Mouse (Mus musculus): ENCODE results near the gene Eif4e1b.

Eif4e1b gene

DNA sequence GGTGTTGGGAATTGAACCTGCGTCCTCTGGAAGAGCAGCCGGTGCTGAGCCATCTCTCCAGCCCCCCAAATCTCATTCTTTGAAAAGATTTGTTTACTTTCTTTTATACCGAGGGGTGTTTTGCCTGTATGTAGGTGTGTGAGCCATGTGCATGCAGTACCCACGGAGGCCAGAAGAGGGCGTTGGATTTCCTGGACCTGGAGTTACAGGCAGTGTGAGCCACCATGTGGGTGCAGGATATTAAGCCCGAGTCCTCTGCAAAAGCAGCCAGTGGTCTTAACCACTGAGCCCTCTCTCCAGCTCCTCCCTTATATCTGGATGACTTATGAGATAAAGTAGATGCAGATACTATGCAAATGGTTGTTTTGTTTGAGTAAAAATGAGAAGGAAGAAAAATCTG lies 19.2 kb downstream of the Eif4e1b start:
- no peak for DNase-seq (ENCODE audit: low read depth)

DNA sequence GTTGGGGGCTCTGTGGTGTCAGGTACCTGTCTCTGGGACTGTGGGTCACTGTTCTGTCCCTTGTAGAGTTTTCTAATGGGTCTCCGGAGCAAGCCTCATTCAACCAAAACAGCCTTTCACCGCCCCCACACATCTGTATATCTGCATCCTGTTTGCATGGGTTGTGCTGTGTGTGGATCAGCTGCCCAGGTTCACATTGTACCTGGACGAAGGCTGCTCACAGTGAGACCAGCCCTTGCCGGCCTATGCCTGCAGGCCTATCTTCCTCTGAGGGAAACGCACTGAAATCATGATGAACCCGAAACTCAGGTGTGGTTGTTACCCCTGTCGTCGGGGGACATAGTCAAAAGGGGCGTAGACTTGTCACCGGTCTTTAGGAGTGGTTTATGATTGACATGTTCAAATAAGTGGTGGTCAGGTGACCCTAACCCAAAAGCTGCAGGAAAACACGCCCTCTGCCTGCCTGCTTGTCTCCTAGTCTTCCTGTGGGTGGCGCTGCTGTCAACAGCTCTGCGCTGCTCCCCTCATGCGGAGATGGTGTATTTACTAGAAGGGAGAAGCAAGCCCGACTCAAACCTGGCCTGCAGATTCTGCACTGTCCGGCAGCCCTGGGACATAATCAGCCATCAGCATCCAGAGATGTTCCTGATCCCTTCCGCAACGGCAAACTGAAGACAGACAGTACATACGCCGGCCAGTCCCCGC lies 21.5 kb downstream of the Eif4e1b start:
- DNase-seq (ENCODE audit: low read depth), result no peak

DNA sequence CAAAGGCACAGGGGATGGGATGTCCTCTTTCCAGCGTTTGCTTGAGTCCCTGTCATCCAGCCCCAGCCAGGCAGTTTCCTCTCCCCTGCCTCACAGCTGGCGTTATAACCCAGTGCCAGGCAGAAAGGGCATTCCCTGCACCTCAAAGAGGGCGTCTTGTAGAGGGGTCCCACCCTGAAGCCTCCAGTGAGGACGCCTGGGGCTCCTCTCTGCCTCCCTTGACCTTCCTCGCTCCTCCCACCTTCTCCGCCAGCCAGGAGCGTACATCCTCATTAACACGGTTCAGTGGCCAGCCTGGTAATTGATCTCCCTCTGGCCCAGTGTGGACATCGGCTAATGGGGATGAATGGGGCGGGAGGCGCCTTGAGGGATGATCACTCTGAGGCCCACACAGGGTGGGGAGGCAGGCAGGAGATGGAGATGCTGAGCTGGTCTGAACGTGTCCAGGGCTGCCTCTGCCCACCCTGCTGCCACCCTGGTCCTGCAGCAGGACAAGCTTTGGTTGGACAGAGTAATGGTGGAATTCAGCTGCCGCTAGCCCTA lies 22.7 kb downstream of the Eif4e1b start:
- DNase-seq (ENCODE audit: low read depth), result no peak

DNA sequence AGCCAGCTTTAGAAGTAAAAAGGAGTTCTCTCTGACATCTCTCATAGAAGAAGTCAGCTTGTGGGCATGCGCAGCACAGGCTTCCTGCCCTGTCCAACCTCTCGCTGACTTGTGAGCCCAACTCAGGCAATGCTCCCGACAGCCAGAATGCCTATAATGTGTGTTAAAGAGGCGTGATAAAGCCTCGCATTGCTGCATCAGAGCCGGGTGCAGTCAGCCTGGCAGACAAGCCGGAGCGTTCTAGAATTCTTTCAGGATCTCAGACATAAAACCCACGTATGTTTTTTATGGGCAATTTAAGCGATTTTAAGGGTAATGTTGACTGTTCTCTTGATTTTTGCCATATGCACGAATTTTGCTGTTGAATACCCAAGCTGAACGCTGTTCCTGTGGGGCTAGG lies 24.3 kb downstream of the Eif4e1b start:
- no peak for DNase-seq (ENCODE audit: low read depth)

DNA sequence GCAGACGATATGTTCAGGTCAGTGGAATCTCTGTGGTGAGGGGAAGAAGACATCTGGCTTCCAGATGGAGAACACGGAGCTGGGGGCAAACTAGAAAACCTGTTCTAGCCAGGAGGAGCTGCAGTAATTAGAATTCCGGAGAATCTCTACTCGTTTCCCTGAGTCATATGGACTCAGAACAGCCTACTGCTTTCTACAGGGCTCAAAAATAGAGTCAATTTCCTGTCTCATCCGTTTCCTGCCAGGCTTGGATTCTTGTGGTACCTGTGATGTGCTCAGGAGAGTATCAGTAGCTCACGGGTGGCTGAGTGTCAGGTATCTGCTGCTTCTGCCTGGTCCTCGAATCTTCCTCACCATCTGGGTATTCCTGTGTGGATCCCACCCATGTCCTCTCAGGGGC lies 27.7 kb downstream of the Eif4e1b start:
- DNase-seq (ENCODE audit: low read depth), result no peak

DNA sequence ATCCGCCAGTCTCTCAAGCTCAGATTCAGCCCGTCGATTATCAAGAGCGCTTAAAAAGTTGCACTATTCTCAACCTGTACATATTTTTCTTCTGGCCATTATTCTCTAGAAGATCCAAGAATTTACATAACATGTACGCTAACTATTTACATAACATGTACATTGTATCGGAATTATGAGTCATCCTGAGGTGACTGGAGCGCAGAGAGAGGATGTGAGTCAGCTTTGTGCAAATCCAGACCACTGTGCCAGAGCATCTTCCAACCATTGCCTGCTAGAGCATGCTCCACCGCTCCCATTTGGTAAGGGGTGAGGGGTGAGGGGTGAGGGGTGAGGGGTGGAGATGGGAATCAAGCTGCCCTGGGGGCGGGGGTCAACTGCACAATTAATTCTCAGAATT lies 29.6 kb downstream of the Eif4e1b start:
- DNase-seq (ENCODE audit: low read depth), result no peak

DNA sequence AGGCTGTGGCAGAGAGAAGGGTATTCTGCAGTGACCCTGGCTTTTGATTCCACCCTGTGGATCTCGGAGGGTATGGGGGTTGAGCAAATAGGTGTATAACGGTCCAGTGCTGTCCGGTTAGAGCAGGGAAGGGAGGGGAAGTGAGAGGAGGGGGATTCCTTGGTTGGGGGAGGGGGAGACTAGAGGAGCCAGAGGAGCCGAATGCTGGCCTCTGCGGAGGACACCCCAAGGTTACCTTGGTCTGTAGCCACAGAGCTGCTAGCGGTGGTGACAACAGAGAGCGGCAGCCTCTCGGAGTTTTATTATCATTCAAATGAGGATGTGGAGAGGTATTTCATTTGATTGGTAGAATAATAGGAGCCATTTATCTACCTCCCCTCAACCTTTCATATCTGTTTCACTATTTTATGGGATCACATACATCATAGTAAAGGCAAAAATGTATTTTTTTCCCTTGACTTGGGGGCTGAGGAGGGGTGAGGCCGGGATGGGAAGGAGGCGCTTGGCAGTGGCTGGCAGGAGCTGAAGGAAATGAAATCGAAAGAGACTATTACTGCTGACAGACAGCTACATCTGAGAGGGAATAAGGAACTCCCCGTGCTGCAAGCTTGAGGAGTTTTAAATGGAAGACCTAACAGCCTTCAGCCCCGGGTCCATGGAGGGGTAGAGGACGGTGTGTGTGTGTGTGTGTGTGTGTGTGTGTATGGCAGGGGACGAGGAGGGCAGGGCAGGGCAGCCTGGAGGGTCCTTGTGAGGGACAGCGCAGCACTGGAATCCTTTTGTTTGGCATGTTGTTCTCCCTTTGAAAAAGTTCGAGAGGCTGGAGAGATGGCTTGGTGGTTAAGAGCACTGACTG lies 34.8 kb downstream of the Eif4e1b start:
- DNase-seq (ENCODE audit: low read depth), result no peak

DNA sequence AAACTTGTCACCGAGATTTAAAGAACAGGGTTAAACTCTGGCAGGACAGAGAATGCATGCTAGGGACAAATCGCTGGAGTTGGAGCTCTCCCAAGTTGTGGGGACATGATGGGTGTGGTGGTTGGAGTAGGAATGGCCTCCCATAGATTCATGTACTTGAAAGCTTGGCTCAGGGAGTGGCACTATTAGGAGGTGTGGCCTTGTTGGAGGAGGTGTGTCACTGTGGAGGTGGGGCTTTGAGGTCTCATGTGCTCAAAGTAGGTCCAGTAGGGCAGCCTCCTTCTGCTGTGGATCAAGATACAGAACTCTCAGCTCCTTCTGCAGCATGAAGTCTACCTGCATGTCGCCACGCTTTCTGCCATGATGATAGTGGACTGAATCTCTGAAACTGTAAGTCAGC lies 37.3 kb downstream of the Eif4e1b start:
- no peak for DNase-seq (ENCODE audit: low read depth)

DNA sequence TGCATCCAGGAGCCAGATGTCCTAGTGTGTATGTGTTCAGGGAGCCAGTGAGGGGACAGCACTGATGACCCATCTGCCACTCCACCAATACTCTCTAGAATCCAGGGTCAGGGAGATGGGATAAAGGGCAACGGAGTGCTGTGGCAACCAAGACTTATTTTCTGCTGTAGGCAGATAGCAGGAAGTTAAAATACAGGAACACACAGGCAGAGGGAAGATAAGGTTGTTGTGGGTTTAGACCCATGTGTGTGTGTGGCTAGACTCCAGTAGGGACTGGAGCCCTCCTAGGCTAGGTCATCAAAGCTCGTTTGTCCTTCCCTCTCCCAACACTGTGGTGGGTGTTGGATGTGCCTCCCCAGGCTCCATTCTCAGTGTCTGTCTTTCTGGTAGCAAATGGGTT lies 38.1 kb downstream of the Eif4e1b start:
- DNase-seq (ENCODE audit: low read depth), result no peak

DNA sequence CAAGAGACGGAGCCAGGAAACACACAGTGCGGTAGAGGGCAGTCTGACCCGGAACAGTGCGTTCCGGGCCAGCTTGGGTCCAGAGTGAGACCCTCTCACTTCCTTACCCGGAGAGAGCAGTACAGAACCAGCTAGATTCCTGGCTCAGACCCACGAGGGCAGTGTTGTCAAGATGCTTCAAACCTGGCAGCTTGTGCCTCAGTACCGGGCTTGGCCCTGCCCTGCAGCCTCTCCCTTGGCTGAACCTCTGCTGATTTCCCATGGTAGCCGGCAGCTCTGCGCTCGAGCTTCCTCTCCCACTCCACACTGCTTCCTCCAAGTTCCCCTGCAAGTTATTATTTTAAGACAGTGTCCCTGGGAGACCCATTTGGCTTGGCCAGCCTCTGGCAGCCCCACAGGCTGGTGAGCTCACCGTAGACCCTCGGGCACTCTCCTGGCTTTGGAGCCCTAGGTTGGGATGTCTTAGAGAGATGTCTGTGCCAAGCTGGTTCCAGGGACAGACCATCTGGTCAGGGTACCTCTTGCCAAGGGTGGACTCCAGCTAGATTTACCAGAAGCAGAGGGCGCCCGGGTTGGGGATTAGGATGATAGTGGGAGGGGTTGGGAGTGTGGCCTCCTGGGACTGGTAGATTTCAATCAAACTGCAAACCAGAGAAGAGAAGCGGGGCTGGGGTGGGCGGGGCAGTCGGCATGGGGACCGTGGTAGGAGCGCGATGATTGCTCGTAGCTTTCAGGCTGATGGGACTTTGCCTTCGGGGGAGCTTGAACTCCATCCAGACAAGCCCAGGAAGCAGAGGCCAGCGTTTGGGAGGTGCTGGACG lies 40.5 kb downstream of the Eif4e1b start:
- DNase-seq (ENCODE audit: low read depth), result no peak

DNA sequence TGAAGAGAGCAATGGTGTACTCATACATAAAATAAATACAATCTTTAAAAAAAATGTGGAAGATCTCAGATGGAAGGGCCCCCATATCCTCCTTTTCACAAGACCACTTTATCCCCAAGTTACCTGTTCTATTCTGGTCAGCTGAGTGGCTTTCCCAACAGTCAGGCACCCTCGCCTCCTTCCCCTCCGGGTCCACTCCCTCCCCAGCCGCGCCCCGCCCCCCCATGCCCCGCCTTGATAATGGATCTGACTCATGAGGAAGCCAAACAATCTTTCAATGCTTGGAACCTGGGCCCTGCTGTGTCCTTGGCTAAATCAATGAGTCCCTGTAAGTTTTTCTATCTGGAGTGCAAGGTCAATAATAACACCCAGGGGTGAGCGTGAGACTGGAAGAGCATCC lies 44.2 kb downstream of the Eif4e1b start:
- DNase-seq (ENCODE audit: low read depth), result no peak

DNA sequence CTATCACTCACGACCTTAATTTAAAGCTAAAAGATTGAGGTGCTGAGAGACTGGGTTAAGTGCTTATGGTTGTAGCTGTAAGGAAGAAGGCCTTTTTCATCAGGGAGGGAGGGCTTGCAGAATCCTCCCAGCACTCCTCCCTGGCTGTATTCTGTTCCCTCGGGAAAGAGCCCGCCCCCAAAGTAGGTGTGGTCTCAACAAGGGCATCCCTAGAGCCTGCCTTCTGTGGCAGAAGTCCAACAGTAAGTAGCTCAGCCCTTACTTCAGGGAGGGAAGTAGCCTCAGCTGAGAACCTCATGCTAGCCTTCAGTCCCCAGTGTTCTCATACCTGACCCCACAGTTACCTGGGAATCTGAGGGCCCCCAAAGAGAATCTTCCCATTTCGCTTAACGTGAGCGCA lies 44.7 kb downstream of the Eif4e1b start:
- DNase-seq (ENCODE audit: low read depth), result no peak

DNA sequence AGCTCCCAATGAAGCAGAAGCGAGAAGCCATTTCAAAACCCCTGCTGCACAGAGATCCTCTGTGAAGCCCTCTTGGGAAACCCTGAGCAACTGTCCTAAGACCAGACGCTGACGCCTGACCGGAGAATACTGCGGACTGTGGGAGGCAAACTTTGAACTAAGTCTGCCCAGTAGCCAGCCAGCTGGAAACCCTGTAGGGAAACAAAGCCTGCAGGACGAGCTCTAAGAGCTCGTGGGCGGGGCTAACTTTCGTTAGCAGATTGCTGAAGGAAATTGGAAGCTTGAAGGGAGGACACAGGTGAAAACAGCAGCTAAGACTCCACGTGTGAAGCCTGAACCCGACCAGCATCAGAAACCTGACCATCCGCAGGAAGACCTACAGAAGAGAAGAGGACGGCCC lies 45.7 kb downstream of the Eif4e1b start:
- DNase-seq (ENCODE audit: low read depth), result no peak

DNA sequence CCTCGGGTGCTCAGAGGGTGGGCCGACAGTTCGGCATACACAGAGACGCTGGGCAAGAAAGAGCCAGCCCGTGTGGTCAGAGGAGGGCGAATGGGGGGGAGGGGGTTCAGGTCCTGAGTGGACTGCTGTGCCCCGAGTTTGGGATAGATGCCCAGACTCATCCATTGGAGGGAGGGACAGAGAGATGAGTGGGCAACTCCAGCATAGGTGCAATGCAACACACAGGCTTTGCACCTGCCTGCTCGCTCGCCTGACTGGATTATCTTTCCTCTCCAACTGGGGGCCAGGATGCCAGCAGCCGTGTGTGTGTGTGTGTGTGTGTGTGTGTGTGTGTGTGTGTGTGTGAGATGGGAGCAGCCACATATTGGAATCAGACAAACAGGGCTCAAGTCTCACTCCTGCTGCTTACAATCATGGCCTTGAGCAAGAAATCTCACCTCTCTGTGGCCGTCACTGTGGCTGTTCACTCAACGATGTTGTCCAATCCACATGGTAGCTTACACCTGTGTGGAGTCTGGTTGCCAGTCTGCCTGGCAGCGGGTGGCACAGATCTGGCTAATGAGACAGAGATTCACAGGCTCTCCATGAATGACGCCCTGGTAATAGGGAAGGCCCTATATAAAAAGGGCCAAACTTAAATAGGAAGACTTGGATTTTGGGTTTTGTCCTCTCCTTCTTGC lies 52.7 kb downstream of the Eif4e1b start:
- no peak for DNase-seq (ENCODE audit: low read depth)

DNA sequence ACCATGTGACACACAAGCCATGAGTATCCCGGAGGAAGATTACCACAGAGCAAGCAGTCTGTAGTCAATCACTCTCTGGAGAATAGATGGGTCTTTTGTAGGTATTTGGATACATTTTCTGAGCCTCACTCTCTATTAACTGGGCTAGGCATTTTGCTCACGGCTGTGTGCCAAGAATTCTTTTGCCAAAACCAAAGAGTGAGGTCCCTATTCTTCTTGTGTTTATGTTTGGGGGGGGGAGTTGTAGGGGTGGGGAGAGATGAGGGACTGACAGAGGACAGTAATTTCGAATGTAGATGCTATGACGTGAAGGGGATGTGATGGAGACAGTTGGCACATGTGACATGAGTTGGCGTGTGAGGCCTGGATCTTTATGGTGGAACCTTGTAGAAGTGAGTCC lies 53.3 kb downstream of the Eif4e1b start:
- no peak for DNase-seq (ENCODE audit: low read depth)

DNA sequence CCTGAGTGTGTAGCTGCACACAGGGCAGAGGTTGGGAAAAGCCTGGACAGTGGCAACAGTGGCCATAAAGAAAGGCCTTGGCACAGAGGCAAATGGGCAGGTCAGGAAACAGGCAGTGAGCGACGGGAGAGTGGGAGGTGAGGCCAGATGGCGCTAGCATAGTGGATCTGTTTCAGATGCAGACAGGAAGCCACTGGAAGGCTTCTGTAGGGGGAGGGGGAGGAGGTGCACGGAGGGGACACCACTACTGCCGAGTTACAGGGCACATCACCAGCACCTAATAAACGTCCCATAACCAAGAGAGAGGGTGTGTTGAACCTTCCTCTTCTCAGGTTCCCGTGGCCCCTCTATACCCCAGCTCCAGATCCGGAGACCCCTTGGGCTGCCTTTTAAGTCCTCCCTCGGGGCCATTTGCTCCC lies 53.7 kb downstream of the Eif4e1b start:
- DNase-seq (ENCODE audit: low read depth), result no peak

Data from fibroblast of lung, adult 2 months (primary cell).